Mouse (Mus musculus) E14TG2a.4 (cell line): ENCODE measurements around the gene Iqcj.
"Not testable (repeated sequence)": the region's sequence is repeated elsewhere in the genome, so short reads cannot be mapped to it uniquely, and the experiment has no call there.

Source experiments
- H3K27me3 ChIP-seq: 2 replicates; pipeline ENCODE4 v1.6.1; 2014; ENCODE audit warnings: low read length, control low read depth; ENCODE audit not compliant: insufficient read depth
- H3K36me3 ChIP-seq: 2 replicates; pipeline ENCODE4 v1.6.1; 2014; ENCODE audit warnings: low read length, control low read depth; ENCODE audit not compliant: insufficient read depth
- H3K4me1 ChIP-seq: replicated peaks from 2 replicates; pipeline ENCODE4 v1.6.1; 2014; ENCODE audit warnings: low read depth, low read length, control low read depth
- H3K4me3 ChIP-seq: replicated peaks from 2 replicates; pipeline ENCODE4 v1.5.1; 2014; ENCODE audit warnings: mild to moderate bottlenecking, low read length
- H3K9me3 ChIP-seq: 2 replicates; pipeline ENCODE4 v1.6.1; 2014; ENCODE audit warnings: low read length, control low read depth
- CTCF ChIP-seq: conservative IDR thresholded peaks from 2 replicates; pipeline ENCODE4 v1.5.1; 2014; ENCODE audit warnings: low read length
- NANOG ChIP-seq: IDR thresholded peaks from 2 replicates; pipeline ENCODE4 v1.6.1; 2014; ENCODE audit warnings: borderline replicate concordance, low read length, mixed read lengths
- POU5F1 ChIP-seq: IDR thresholded peaks from 2 replicates; pipeline ENCODE4 v1.6.1; 2014; ENCODE audit warnings: low read length, borderline replicate concordance

Iqcj gene

DNA sequence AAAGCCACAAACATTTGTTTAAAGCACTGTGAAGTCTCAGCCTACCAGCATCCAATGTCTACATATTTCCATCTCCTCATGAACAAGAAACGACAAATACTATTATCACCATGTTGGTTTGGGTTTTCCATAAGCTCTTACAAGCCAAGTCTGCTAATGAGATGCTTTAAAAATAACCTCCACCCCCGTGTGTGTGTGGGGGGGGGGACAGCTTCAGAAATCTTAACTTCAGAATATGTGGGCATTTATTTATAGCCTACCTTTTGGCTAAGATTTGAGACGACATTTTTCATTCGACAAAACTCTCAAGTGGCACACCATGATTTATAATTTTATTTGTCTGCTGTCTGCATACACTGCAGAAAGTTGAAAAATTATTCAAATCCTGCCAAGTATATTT lies 185.4 kb downstream of the Iqcj start:
- Histone ChIP-seq H3K4me3 (no peak overlapping the region), H3K9me3 (no peaks in the 10 kb centered on the region), H3K4me1 (no peaks in the 10 kb centered on the region), H3K27me3 (no peaks in the 10 kb centered on the region), H3K36me3 (no peaks in the 10 kb centered on the region)
- no peak for TF ChIP-seq NANOG

GRCm38 (mm10) chr3:68085024-68085423 lies 193.0 kb downstream of the Iqcj start:
- TF ChIP-seq POU5F1 (no peak), NANOG (no peak), CTCF (no peak)

GRCm38 (mm10) chr3:68092108-68092507 lies 200.1 kb downstream of the Iqcj start:
- H3K9me3 ChIP-seq, result no peaks in the 10 kb centered on the region
- no peaks in the 10 kb centered on the region for H3K4me1 ChIP-seq
- no peaks in the 10 kb centered on the region for H3K36me3 ChIP-seq
- no peak for TF ChIP-seq POU5F1
- TF ChIP-seq NANOG, result no peak
- no peak for TF ChIP-seq CTCF
- H3K27me3 ChIP-seq, result no peaks in the 10 kb centered on the region
- no peak overlapping the region for H3K4me3 ChIP-seq

More at GRCm38 (mm10) chr3:68085024-68085423, 193.0 kb downstream of the Iqcj start:
- H3K4me1 ChIP-seq, result no peaks in the 10 kb centered on the region
- H3K4me3 ChIP-seq, result no peak overlapping the region
- H3K9me3 ChIP-seq, result no peaks in the 10 kb centered on the region
- no peaks in the 10 kb centered on the region for H3K27me3 ChIP-seq
- H3K36me3 ChIP-seq, result no peaks in the 10 kb centered on the region

DNA sequence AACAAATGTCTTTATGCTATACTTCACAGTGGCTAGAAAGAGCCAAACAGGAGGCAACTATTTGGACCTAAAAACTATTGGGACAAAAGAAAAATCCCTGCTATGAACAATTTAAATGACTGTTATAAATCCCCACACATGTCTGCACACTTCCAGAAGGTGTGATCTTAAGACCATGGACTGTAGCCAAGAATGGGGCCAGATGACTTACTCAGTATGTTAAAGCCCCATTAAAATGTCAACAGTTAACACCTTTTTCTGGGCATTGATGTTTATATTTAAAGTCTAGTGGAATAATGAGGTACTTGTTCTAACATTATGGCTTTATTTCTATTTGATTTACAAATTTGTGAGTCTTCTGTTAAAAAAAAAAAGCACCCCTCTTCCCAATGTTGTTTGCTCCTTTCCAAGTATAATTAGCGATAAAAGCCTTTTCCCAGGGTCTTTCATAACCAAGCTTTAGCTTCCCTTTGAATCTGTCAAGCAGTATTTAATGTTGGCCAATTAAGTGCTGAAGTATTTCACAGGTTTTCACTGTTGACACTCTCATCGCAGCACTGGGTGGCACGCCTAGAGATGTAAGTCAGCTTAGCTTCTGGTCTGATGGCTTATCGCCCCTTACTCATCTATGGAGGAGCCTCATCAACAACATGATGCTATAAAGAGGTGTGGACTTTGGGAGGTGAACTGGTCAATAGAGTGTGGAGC lies 204.9 kb downstream of the Iqcj start:
- Histone ChIP-seq H3K9me3 (no peaks in the 10 kb centered on the region), H3K27me3 (no peaks in the 10 kb centered on the region), H3K4me3 (no peak overlapping the region), H3K36me3 (no peaks in the 10 kb centered on the region), H3K4me1 (no peaks in the 10 kb centered on the region)
- no peak for TF ChIP-seq CTCF
- TF ChIP-seq POU5F1, result no peak
- TF ChIP-seq NANOG, result no peak

DNA sequence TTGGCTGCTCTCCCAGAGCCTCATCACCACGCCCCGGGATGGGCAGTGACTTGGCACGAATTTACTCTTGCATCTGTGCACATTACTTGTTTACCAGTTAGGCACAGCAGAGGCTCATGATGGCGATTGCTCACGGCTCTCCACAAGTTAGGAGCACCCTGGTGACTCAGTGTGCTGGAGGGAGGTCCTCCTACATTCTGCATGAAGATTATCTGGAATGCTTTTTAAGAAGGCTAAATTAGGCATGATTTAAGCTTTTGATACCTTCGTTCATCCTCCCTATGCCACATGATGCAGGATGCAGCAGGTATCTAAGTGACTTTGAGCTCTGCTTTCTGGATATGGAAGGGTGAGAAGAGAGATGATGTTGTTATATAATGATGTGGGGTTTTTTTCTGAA lies 207.5 kb downstream of the Iqcj start:
- H3K36me3 ChIP-seq, H3K4me3 ChIP-seq, H3K27me3 ChIP-seq, H3K9me3 ChIP-seq, H3K4me1 ChIP-seq: not testable (repeated sequence)

GRCm38 (mm10) chr3:68101343-68101742 lies 209.3 kb downstream of the Iqcj start:
- TF ChIP-seq POU5F1, result no peak
- no peak for TF ChIP-seq NANOG
- no peak for TF ChIP-seq CTCF
- Histone ChIP-seq H3K9me3 (no peaks in the 10 kb centered on the region), H3K4me3 (no peak overlapping the region), H3K36me3 (no peaks in the 10 kb centered on the region), H3K27me3 (no peaks in the 10 kb centered on the region), H3K4me1 (no peaks in the 10 kb centered on the region)

DNA sequence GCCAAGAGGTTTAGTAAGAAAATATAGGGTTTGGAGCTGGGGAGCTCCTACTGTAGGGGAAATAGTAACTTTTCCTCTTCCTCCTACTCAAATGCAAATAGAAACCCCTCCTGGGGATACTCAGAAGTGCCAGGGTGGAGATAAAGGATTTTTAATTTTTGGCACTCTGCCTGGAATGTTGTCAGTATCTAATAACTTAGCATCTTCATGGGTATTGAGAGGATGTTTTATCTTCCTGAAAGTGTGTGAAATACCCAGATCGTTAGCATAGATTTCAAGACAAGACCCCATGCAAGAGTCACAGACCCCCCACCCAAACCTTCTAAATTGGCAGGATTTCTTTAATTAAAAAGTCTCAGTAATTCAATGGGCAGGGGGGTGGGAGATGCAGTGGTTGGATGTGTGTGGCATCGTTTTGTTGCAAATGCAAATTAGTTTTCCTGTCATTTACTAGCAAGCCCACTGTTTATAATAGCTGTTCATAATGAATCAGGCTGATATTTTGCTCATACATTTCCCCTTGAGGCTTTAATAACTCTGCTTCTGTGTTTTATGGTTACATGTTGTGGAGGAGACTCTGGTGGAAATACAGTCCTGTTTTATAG lies 213.2 kb downstream of the Iqcj start:
- no peak overlapping the region for H3K4me3 ChIP-seq
- no peaks in the 10 kb centered on the region for H3K27me3 ChIP-seq
- no peaks in the 10 kb centered on the region for H3K36me3 ChIP-seq
- no peaks in the 10 kb centered on the region for H3K4me1 ChIP-seq
- TF ChIP-seq POU5F1, result no peak
- TF ChIP-seq NANOG, result no peak
- TF ChIP-seq CTCF, result no peak
- peaks cover 4% of the 10 kb centered on the region; the same call in 1 of the 2 replicates for H3K9me3 ChIP-seq
